Mouse (Mus musculus) myocyte (in vitro differentiated cells): Measurements from ENCODE around the gene Gys2.

Experiments
- MAX ChIP-seq: IDR thresholded peaks from one replicate; pipeline ENCODE4 v1.6.1; 2011; ENCODE audit warnings: low read depth, mild to moderate bottlenecking, control low read depth
- MYOG ChIP-seq, 3 experiments: IDR thresholded peaks; one replicate each; pipeline ENCODE4 v1.6.1; 2011; ENCODE audit warnings: control low read depth in 2 of 3, low read depth in 2 of 3, mild to moderate bottlenecking in 2 of 3; ENCODE audit not compliant: insufficient read length in 2 of 3, control insufficient read depth in 1 of 3, insufficient read depth in 1 of 3
- POLR2A ChIP-seq: IDR thresholded peaks from one replicate; pipeline ENCODE4 v1.6.1; 2011; ENCODE audit warnings: low read depth, mild to moderate bottlenecking, control low read depth, moderate library complexity; ENCODE audit not compliant: insufficient read length
- REST ChIP-seq: IDR thresholded peaks from one replicate; pipeline ENCODE4 v1.6.1; 2011; ENCODE audit warnings: mild to moderate bottlenecking, control low read depth, moderate library complexity; ENCODE audit not compliant: insufficient read depth, insufficient read length

DNA sequence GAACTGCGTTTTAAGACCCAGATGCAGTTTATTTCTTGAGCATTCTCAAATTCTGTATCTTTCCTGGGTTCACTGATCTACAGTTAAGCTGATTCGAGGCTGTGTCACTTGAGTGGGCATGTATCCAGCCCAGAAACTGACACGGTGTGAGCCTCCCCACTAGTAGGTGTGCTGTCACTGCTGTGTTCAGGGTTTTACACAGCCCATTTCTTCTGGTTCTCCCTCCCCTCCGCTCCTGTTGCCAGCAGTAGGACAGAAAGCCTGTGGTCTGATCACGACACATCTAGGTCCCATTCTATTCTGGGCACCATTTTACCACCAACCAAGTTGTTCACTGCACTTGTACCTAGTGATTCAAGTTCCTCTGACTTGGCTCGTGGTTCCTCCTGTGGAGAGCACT is 77.2 kb downstream of the Gys2 start:
- TF ChIP-seq MAX, result no peak
- no peak for TF ChIP-seq POLR2A
- TF ChIP-seq MYOG (IDR thresholded peaks at IDR 0.05; ENCODE audit: control insufficient read depth in 1 of 3, insufficient read depth in 1 of 3, insufficient read length in 2 of 3, low read depth in 2 of 3), result no peak
- TF ChIP-seq REST, result no peak
